Mouse (Mus musculus): ENCODE data around the gene Gclc. TPM values are rescaled to one million over a fixed set of nuclear protein-coding genes. Genes with fewer than 3 reads are reported as not detected.

Gene Gclc
- polyA plus RNA-seq, 1 experiment, result 21.5 TPM

DNA sequence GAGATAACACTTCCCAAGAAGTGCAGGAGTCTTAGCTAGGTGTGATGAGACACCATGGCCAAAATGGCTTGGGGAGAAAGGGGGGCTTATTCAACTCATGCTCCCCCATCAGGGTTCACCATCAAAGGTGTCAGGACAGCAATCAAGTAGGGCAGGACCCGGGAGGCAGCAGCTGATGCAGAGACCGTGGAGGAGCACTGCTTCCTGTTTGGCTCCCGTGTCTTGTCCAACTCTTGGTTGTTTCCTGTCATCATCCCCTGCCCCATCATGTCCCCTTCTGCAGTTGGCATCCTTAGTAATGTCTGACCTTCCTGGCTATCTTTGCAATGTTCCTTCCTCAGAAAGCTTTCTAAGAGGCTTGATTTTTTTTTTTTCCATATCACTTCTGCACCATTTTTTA is 41.5 kb upstream of the Gclc start:
- Histone ChIP-seq H3K4me3 (ENCODE audit: insufficient read depth, poor library complexity, severe bottlenecking) (no peak overlapping the region), H3K27me3 (ENCODE audit: control insufficient read depth, insufficient read depth, insufficient read length) (no peaks in the 10 kb centered on the region), H3ac (ENCODE audit: control insufficient read depth, insufficient read length, low read depth) (no peak overlapping the region), H3K79me3 (ENCODE audit: low read depth) (no peaks in the 10 kb centered on the region), H3K36me3 (ENCODE audit: control insufficient read depth, insufficient read depth) (no peaks in the 10 kb centered on the region), H3K79me2 (ENCODE audit: control insufficient read depth, insufficient read depth) (no peaks in the 10 kb centered on the region)
- TF ChIP-seq MYOG (IDR thresholded peaks at IDR 0.05; ENCODE audit: control insufficient read depth, extremely low read depth, insufficient read length) (no peak), MAX (IDR thresholded peaks at IDR 0.05) (no peak), CTCF (IDR thresholded peaks at IDR 0.05; ENCODE audit: control insufficient read depth, insufficient read depth, insufficient read length) (no peak), USF1 (IDR thresholded peaks at IDR 0.05; ENCODE audit: low read depth) (no peak), MYOD1 (IDR thresholded peaks at IDR 0.05; ENCODE audit: control insufficient read depth, insufficient read length, low read depth) (no peak), FOSL1 (IDR thresholded peaks at IDR 0.05; ENCODE audit: insufficient read depth, low read length, poor library complexity, severe bottlenecking) (no peak), CEBPB (IDR thresholded peaks at IDR 0.05; ENCODE audit: low read depth) (no peak)

GRCm38 (mm10) chr9:77713301-77713700 is 41.0 kb upstream of the Gclc start:
- TF ChIP-seq CTCF (IDR thresholded peaks at IDR 0.05; ENCODE audit: control insufficient read depth, insufficient read depth, insufficient read length), result no peak
- no peak for TF ChIP-seq MYOG (IDR thresholded peaks at IDR 0.05; ENCODE audit: control insufficient read depth, extremely low read depth, insufficient read length)
- no peak for TF ChIP-seq USF1 (IDR thresholded peaks at IDR 0.05; ENCODE audit: low read depth)
- Histone ChIP-seq H3K36me3 (ENCODE audit: control insufficient read depth, insufficient read depth) (no peaks in the 10 kb centered on the region), H3ac (ENCODE audit: control insufficient read depth, insufficient read length, low read depth) (no peak overlapping the region), H3K79me3 (ENCODE audit: low read depth) (no peaks in the 10 kb centered on the region), H3K79me2 (ENCODE audit: control insufficient read depth, insufficient read depth) (no peaks in the 10 kb centered on the region), H3K27me3 (ENCODE audit: control insufficient read depth, insufficient read depth, insufficient read length) (no peaks in the 10 kb centered on the region), H3K4me3 (ENCODE audit: insufficient read depth, poor library complexity, severe bottlenecking) (no peak overlapping the region)

DNA sequence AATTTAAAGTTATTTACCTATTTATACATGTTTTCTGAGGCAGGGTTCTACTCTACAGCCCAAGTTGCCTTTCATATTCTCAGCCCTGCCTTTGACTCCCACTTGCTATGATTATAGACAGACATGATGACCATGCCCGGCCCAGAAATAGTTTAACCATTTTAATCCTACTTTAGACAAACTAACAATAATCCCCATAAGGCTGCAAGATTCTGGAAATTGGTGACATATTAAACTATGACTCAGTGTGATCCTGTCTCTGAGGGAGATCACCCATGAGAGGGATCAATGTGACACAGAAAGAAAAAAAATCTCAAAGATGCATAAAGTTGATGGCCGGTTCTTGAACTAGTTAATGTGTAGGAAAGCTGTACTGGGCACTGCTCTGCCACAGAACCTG is 39.1 kb upstream of the Gclc start:
- Histone ChIP-seq H3K4me3 (ENCODE audit: insufficient read depth, poor library complexity, severe bottlenecking) (no peak overlapping the region), H3K79me2 (ENCODE audit: control insufficient read depth, insufficient read depth) (no peaks in the 10 kb centered on the region), H3ac (ENCODE audit: control insufficient read depth, insufficient read length, low read depth) (no peak overlapping the region), H3K36me3 (ENCODE audit: control insufficient read depth, insufficient read depth) (no peaks in the 10 kb centered on the region), H3K79me3 (ENCODE audit: low read depth) (no peaks in the 10 kb centered on the region), H3K27me3 (ENCODE audit: control insufficient read depth, insufficient read depth, insufficient read length) (no peaks in the 10 kb centered on the region)
- no peak for TF ChIP-seq FOSL1 (IDR thresholded peaks at IDR 0.05; ENCODE audit: insufficient read depth, low read length, poor library complexity, severe bottlenecking)
- no peak for TF ChIP-seq CTCF (IDR thresholded peaks at IDR 0.05; ENCODE audit: control insufficient read depth, insufficient read depth, insufficient read length)
- no peak for TF ChIP-seq MYOD1 (IDR thresholded peaks at IDR 0.05; ENCODE audit: control insufficient read depth, insufficient read length, low read depth)
- no peak for TF ChIP-seq MYOG (IDR thresholded peaks at IDR 0.05; ENCODE audit: control insufficient read depth, extremely low read depth, insufficient read length)
- TF ChIP-seq MAX (IDR thresholded peaks at IDR 0.05), result no peak
- no peak for TF ChIP-seq CEBPB (IDR thresholded peaks at IDR 0.05; ENCODE audit: low read depth)
- TF ChIP-seq USF1 (IDR thresholded peaks at IDR 0.05; ENCODE audit: low read depth), result no peak

- Histone ChIP-seq H3K4me3 (ENCODE audit: insufficient read depth, poor library complexity, severe bottlenecking) (no peak overlapping the region), H3K36me3 (ENCODE audit: control insufficient read depth, insufficient read depth) (no peaks in the 10 kb centered on the region), H3K79me2 (ENCODE audit: control insufficient read depth, insufficient read depth) (no peaks in the 10 kb centered on the region), H3ac (ENCODE audit: control insufficient read depth, insufficient read length, low read depth) (no peak overlapping the region), H3K79me3 (ENCODE audit: low read depth) (no peaks in the 10 kb centered on the region), H3K27me3 (ENCODE audit: control insufficient read depth, insufficient read depth, insufficient read length) (no peaks in the 10 kb centered on the region)
- TF ChIP-seq CTCF (IDR thresholded peaks at IDR 0.05; ENCODE audit: control insufficient read depth, insufficient read depth, insufficient read length) (no peak), MYOD1 (IDR thresholded peaks at IDR 0.05; ENCODE audit: control insufficient read depth, insufficient read length, low read depth) (no peak), FOSL1 (IDR thresholded peaks at IDR 0.05; ENCODE audit: insufficient read depth, low read length, poor library complexity, severe bottlenecking) (no peak), CEBPB (IDR thresholded peaks at IDR 0.05; ENCODE audit: low read depth) (no peak), MYOG (IDR thresholded peaks at IDR 0.05; ENCODE audit: control insufficient read depth, extremely low read depth, insufficient read length) (no peak), USF1 (IDR thresholded peaks at IDR 0.05; ENCODE audit: low read depth) (no peak), MAX (IDR thresholded peaks at IDR 0.05) (no peak)
These were observed 38.3 kb upstream of the Gclc start for GRCm38 (mm10) chr9:77716009-77716408.

- no peaks in the 10 kb centered on the region for H3K27me3 ChIP-seq (ENCODE audit: control insufficient read depth, insufficient read depth, insufficient read length)
- TF ChIP-seq CTCF (IDR thresholded peaks at IDR 0.05; ENCODE audit: control insufficient read depth, insufficient read depth, insufficient read length) (no peak), CEBPB (IDR thresholded peaks at IDR 0.05; ENCODE audit: low read depth) (no peak), FOSL1 (IDR thresholded peaks at IDR 0.05; ENCODE audit: insufficient read depth, low read length, poor library complexity, severe bottlenecking) (no peak), MAX (IDR thresholded peaks at IDR 0.05) (no peak), MYOD1 (IDR thresholded peaks at IDR 0.05; ENCODE audit: control insufficient read depth, insufficient read length, low read depth) (no peak), MYOG (IDR thresholded peaks at IDR 0.05; ENCODE audit: control insufficient read depth, extremely low read depth, insufficient read length) (no peak), USF1 (IDR thresholded peaks at IDR 0.05; ENCODE audit: low read depth) (no peak)
- H3K36me3 ChIP-seq (ENCODE audit: control insufficient read depth, insufficient read depth), result no peaks in the 10 kb centered on the region
- H3K79me3 ChIP-seq (ENCODE audit: low read depth), result no peaks in the 10 kb centered on the region
- H3ac ChIP-seq (ENCODE audit: control insufficient read depth, insufficient read length, low read depth), result no peak overlapping the region
- no peaks in the 10 kb centered on the region for H3K79me2 ChIP-seq (ENCODE audit: control insufficient read depth, insufficient read depth)
- H3K4me3 ChIP-seq (ENCODE audit: insufficient read depth, poor library complexity, severe bottlenecking), result no peak overlapping the region
These were observed 36.4 kb upstream of the Gclc start for GRCm38 (mm10) chr9:77717831-77718435.
